Mouse (Mus musculus) thymus, postnatal 0 days (tissue): ENCODE measurements around the gene Trappc6b. TPM values are rescaled to one million over a fixed set of nuclear protein-coding genes. Genes with fewer than 3 reads are reported as not detected.
"Not testable (repeated sequence)": the region's sequence is repeated elsewhere in the genome, so short reads cannot be mapped to it uniquely, and the experiment has no call there.

Experiments
- DNase-seq: peaks from one replicate; pipeline ENCODE4 v3.0.0-alpha.2; 2015; ENCODE audit warnings: low spot score
- polyA plus RNA-seq: library from polyadenylated mRNA; unstranded; fragments of >200 nt; fragmentation: Nextera tagmentation; extraction: Ambion mirVana; gene quantifications from 2 replicates; pipeline ENCODE4 v1.2.1, GENCODE M21; 2015

The Trappc6b gene
- polyA plus RNA-seq, result 103 and 114 TPM in 2 replicates

GRCm38 (mm10) chr12:59060993-59061595 lies at the start of gene Trappc6b:
Gene Trappc6b (minus strand): TSS chr12:59061472.
- DNase-seq, result peak; percentile 69

DNA sequence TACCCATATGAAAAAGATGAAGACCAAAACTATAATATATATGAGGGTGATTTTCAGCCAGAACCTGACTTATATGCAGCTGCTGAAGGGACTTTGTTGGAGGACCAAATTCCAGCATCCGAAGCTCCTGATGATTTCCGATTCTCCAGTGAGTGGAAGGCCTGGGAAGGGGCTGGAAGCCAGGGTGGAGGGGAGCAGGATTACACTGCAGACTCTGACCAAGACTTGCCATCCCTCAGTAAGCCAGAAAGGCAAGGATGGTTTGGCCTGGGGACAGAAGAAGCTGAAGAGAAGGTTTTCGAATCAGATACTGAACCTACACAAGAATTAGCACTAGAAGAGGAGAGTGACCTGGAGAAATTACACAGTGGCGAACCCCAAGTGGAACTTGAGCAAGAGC lies 46.7 kb upstream of the Trappc6b start:
- no peak for DNase-seq

DNA sequence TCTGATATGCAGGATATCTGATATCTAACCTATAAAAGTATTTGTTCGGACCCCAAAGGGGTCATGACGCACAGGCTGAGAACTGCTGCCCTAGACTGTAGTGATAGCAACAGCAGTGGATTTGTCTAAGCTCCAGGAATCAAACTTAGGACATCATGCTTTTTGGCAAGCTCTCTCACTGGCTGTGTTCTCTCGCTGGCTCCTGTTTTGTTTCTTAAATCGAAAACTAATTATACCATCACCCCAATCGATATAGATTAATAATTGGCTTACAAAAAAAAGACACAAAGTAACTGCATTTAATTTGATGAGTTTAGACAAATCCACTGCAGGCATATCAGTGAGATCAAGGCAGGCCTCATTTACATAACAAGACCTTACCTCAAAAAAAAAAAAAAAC lies 45.2 kb upstream of the Trappc6b start:
- no peak for DNase-seq

- DNase-seq, result no peak
Measured at GRCm38 (mm10) chr12:59105914-59106313, 44.6 kb upstream of the Trappc6b start.

- DNase-seq, result no peak
Measured at GRCm38 (mm10) chr12:59104771-59105170, 43.5 kb upstream of the Trappc6b start.

- no peak for DNase-seq
Measured at GRCm38 (mm10) chr12:59095104-59096025, 34.1 kb upstream of the Trappc6b start, which contains the start of gene Mia2. Gene Mia2 (plus strand): TSS chr12:59095799.

DNA sequence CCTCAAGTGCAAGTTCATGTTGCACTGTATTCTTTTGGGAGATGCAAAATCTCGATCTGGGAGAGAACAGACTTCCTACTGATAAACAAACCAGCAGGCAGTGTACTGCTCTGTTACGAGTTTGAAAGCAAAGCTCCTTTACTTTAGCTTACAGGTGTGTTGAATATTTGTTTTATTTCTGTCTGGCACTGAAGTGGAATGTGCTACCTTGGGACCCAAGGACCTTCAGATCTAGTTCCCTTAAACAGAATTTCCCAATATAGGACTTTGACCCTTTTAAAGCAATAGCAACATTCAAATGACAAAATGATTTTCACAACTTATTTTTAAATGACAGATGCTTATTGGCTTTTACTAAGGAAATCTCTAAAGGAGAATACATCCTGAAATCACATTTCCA lies 32.3 kb upstream of the Trappc6b start:
- no peak for DNase-seq

DNA sequence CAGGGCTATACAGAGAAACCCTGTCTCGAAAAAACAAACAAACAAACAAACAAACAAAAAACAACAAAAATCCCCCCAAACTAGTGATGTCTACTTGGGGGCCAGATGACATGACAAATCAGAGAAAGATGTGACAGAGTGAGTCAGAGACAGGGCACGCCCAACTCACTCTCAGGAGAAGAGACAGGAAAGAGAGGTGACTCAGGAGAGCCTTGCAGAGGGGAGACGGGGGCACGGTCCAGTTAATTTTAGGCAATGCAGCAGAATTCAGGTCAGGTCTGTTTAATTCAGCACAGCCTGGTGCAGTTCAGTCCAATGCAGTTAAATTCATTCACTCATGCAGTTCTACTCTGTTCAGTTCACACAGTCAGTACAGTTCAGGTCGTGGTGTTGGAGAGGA lies 24.9 kb upstream of the Trappc6b start:
- DNase-seq, result no peak

DNA sequence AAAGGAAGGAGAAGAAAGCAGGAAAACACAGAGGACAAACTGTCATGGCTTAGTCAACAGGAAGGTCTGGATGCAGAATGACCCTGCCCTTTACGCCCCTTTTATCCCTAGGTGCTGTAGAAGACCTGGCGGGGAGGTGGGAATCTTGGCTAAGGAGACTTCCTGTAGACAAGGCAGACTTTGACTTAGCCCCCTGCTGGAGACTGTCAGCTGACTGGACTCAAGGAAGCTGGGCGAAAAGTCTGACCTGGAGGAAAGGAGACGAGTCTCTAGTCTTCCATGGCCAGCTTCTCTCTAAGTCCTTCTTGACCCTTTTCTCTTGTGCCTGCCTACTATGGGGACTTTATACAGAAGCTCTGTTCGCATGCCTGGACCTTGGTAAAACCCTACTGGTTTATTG lies 23.2 kb upstream of the Trappc6b start:
- no peak for DNase-seq

DNA sequence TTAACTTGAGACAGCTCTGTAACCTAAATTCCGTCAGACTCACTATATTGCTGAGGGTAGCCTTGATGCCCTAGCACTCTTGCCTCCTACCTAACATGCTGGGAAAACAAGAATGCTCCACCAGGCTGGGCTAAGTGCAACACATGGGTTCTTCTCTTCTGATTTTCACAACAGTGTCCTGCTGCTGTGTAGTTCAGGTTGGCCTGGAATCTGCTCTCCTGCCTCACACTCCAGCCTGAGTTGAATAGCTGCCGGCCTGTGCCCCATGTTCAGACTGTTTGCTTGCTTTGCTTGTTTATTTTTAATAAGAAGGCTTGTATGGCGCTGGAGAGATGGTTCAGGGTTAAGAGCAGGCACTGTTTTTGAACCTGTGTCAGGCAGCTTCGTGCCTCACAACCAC lies 19.2 kb upstream of the Trappc6b start:
- no peak for DNase-seq

DNA sequence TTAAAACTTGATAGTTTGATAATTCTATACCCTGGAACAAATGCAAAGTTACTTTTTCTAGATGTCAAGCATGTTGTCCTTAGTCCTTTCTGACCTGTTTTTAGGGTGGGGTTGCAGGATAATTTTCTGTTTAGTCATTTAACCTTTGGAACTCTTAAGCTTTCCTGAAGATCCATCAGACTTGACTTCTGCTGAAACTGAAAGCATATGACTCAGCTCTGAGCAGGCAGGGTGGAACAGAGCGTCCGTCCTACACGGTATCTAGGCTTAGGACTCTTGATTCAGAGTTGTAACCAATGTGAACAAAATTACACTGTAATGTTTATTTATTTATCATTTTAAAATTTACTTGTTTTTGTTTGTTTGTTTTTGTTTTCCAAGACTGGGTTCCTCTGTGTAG lies 16.6 kb upstream of the Trappc6b start:
- DNase-seq, result no peak

DNA sequence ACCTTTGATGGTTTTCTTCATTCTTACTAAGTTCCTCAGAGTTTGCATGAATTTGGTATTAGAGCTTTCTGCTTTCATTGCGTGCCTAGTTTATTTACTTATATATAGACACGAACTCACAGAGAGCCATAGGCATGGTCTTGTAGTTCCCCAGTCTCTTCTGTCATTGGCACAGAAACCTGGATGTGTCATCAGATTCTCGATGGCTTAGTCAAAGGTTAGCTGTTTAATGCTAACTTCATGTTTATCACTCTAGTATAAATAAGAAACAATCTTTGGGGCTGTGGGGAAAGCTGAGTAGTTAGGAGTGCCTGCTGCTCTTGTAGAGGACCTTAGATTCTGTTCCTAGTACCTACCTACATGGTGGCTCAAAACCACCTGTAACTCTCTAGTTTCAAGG lies 15.7 kb upstream of the Trappc6b start:
- DNase-seq, result no peak

GRCm38 (mm10) chr12:59074052-59074451 lies 12.8 kb upstream of the Trappc6b start:
- no peak for DNase-seq

DNA sequence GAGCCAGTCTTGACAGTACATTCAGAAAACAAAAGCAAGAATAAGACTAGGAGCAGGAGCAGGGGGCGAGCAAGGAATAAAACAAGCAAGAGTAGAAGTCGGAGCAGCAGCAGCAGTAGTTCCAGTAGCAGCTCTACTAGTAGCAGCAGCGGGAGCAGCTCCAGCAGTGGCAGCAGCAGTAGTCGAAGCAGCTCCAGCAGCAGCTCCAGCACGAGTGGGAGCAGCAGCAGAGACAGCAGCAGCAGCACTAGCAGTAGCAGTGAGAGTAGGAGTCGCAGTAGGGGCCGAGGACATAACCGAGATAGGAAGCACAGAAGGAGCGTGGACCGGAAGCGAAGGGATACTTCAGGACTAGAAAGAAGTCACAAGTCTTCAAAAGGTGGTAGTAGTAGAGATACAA lies 11.0 kb upstream of the Trappc6b start:
- no peak for DNase-seq

DNA sequence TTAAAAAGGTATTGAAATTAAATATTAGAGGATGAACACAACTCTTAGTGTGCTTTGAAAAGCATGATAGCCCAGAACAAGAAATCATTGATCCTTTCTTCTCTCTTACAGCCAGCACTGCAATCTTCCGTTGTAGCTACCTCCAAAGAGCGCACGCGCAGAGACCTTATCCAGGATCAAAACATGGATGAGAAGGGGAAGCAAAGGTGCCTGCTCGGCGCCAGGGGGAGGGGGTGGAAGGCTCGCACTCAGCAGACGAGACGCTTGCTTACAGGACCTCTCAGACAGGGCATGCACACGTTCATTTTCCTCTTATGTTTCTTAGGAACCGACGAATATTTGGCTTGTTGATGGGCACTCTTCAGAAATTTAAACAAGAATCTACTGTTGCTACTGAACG lies 7.5 kb upstream of the Trappc6b start:
- no peak for DNase-seq

- peak; percentile 56 for DNase-seq
Measured at GRCm38 (mm10) chr12:59067095-59067494, 5.8 kb upstream of the Trappc6b start.

DNA sequence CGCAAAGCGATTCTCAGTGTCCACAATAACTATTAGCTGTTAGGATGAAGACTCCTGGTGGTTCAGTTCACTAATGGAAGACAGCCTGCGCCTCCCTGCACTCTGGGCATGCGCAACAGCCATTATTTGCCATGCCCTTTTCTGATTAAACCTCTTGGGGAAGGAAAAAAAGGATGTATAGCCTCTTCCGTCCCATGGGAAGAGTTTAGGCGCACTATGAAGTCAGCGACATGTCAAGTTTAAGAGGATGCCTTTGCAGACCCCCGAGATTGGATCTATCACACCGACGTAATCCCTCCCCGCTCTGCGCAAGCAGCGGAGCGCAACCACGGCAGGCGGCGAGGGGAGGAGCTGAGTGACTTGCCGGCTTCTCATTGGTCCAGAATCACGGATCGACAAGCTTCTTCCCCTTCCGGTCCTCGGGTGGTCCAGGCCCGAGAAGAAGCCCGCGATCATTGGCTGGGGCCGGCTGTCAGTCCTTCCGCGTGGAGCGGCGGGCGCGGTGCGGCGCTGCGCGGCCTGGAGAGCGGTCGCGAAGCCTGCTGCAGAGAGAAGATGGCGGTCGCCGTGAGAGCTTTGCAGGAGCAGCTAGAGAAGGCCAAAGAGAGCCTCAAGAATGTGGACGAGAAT lies 5.3 kb upstream of the Trappc6b start, which contains the start of gene Pnn:
Pnn (plus strand) TSS at position 437 of the 630 bp plus-strand sequence.
- DNase-seq, result peak; percentile 98

- no peak for DNase-seq
Measured at GRCm38 (mm10) chr12:59065776-59066175, 4.5 kb upstream of the Trappc6b start.

DNA sequence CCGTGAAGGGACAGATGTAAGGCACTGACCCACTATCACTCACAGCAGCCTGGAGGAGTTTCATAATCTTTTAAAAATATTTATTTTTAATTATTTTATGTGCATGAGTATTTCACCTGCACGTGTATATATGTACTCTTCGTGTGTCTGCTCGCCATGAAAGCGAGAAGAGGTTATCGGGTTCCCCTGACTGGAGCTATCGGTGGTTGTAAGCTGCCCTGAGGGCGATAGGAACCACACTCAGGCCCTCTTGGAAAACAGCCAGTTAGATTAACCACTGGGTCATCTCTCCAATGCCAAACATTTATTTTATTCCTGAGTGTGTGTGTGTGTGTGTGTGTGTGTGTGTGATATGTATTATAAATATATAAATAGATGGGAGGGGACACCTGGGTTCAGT lies 3.6 kb upstream of the Trappc6b start:
- no peak for DNase-seq

- no peak for DNase-seq
Measured at GRCm38 (mm10) chr12:59060322-59060721, 950 bp downstream of the Trappc6b start.

- not testable (repeated sequence) for DNase-seq
Measured at GRCm38 (mm10) chr12:59058242-59058641, 3.0 kb downstream of the Trappc6b start.

DNA sequence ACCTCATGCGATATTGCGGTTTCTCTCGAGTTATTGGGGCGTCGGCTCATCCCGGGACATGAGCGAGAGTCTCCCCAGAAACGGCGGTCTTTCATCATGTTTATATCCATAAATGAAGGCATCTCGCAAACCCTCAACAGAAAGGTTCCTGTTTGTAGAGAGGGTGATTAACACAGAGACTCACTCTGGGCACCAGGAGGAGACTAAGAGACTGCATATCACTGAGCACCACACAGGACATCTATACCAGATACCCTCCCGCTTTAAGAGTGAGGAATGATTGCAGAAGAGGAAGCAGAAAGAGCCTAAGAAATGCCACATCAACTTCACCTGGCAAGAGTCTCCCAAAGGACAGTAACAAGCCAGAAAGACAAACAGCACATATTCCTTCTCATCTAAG lies 5.0 kb downstream of the Trappc6b start:
- no peak for DNase-seq
